Mouse (Mus musculus): ENCODE measurements at regions not wholly inside any gene's neighbourhood (a gene's known extent, or its start where the extent isn't known, plus 50 kb on each side); places are given as distances from the start of the nearest gene placed in this dataset.

DNA sequence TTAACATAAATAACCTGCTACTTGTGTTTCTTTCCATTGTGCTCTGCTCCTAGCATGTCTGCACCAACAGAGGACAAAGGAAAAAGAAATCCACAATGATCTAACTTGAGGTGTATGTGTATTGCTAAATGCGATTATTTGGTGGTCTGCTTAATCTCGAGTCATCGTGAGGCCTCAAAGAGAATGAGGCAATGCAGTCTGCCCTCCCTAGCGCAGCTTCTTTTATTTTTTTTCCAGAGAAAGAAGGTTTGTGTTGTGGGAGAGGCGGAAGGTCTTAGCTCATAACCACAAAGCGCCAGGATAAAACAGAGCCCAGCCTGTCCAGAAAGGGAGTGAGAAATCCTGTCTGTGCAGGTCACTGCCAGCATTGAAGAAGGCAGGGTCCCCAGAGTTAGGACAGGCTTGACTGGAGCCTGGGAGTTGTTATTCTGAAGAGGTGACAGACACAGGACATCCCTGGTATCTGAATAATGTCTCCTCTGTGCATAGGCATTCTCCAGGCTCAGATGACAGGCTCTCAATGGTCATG, 751.3 kb upstream of the Intu start:
- TF ChIP-seq POLR2A (IDR thresholded peaks at IDR 0.05; ENCODE audit: low read depth, low read length): no peak
- no peak for TF ChIP-seq CTCF (IDR thresholded peaks at IDR 0.05; ENCODE audit: extremely low read depth, insufficient read depth, insufficient read length, insufficient replicate concordance)

All from spleen, adult 2 months (tissue).